Mouse (Mus musculus) heart, embryonic 11.5 days (tissue): ENCODE measurements around the gene Eefsec. TPM values are rescaled to one million over a fixed set of nuclear protein-coding genes. Genes with fewer than 3 reads are reported as not detected.

Experiments used
- ATAC-seq: fragments of 200-750 bp; cut with Nextera tagmentation; replicated peaks from 2 replicates; pipeline ENCODE4 v1.8.0; 2017; ENCODE audit warnings: moderate library complexity; ENCODE audit not compliant: insufficient number of reproducible peaks, low FRiP score, low TSS enrichment
- H3K27ac ChIP-seq: fragments of 300-500 bp; sonication (generic); 2 replicates; pipeline ENCODE4 v1.5.1; 2014; ENCODE audit warnings: mild to moderate bottlenecking, low read depth, low read length
- H3K27me3 ChIP-seq: fragments of 300-500 bp; sonication (generic); 2 replicates; pipeline ENCODE4 v1.6.1; 2014; ENCODE audit warnings: mild to moderate bottlenecking, low read length, mixed read lengths; ENCODE audit not compliant: control insufficient read depth, insufficient read depth
- H3K36me3 ChIP-seq: fragments of 300-500 bp; sonication (generic); 2 replicates; pipeline ENCODE4 v1.6.1; 2014; ENCODE audit warnings: mild to moderate bottlenecking, low read length, moderate library complexity, mixed read lengths; ENCODE audit not compliant: control insufficient read depth, insufficient read depth
- H3K4me1 ChIP-seq: fragments of 300-500 bp; sonication (generic); 2 replicates; pipeline ENCODE4 v1.6.1; 2014; ENCODE audit warnings: low read length; ENCODE audit not compliant: control insufficient read depth, insufficient read depth
- H3K4me2 ChIP-seq: fragments of 300-500 bp; sonication (generic); 2 replicates; pipeline ENCODE4 v1.6.1; 2014; ENCODE audit warnings: mild to moderate bottlenecking, moderate library complexity
- H3K4me3 ChIP-seq: fragments of 300-500 bp; sonication (generic); 2 replicates; pipeline ENCODE4 v1.5.1; 2014; ENCODE audit warnings: low read depth, low read length
- H3K9ac ChIP-seq: fragments of 300-500 bp; sonication (generic); 2 replicates; pipeline ENCODE4 v1.6.1; 2014; ENCODE audit warnings: mild to moderate bottlenecking, low read depth, low read length, moderate library complexity
- H3K9me3 ChIP-seq: fragments of 300-500 bp; sonication (generic); replicated peaks from 2 replicates; pipeline ENCODE4 v1.6.1; 2016; ENCODE audit warnings: low read length; ENCODE audit not compliant: control insufficient read depth
- WGBS: fragments of 180-500 bp; shearing (Covaris S2); extraction: QIAGEN DNeasy Blood & Tissue Kit; methylation state at CpG from one replicate; pipeline ENCODE4 v1.1.7; 2014; ENCODE audit not compliant: insufficient replicate concordance; 5-methylcytosine and 5-hydroxymethylcytosine counted together
- polyA plus RNA-seq: library from polyadenylated mRNA; unstranded; fragments of >200 nt; fragmentation: Nextera tagmentation; extraction: Ambion mirVana; gene quantifications from 2 replicates; pipeline ENCODE4 v1.2.1, GENCODE M21; 2014

Eefsec gene
- polyA plus RNA-seq, 1 experiment from 2014 or later: 29.1 TPM

DNA sequence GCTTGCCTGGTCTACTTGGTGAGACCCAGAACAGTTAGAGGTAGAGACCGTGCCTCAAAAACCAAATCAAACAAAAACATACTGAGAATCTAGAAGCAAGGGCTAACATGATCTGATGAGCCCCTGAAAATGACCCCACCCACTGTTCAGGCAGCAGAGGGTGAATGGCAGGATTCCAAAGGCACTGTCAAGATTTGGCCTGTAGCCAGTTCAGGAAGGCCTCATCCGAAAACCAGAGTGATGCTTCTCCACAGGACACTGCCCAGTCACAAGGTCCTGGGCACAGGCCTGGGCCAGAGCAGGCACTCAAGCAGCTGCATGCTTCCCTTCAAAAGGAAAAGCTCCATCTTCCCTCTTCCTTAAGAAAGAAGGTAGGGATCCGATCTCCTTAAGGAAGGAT lies 2.9 kb downstream of the Eefsec start:
- H3K36me3 ChIP-seq: no peaks in the 10 kb centered on the region
- H3K9me3 ChIP-seq: no peaks in the 10 kb centered on the region
- no peak overlapping the region for H3K27ac ChIP-seq
- 72% methylated on average over 3 of the region's 3 CpGs for WGBS
- no peak overlapping the region for H3K4me3 ChIP-seq
- no peaks in the 10 kb centered on the region for H3K27me3 ChIP-seq
- ATAC-seq: no peak
- H3K9ac ChIP-seq: no peak overlapping the region
- peaks cover 12% of the 10 kb centered on the region; the same call in 1 of the 2 replicates for H3K4me1 ChIP-seq
- H3K4me2 ChIP-seq: no peak overlapping the region

DNA sequence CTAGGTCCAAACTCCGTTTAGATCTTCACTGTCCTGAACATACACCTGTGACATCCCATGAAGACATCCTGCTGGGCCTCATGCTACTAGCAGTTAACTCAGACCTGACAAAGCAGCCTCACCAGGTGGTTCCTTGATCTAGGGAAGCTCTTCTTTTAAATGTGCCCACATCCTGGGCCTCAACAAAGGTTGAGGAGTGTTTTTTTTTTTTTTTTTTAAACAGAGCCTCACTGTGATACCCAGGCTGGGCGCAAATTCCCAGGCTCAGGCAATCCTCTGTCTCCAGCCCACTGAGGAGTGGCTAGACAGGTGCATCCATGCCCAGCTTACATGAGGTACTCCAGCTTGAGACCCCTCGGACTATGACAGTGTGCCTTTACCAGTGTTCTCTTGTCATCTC lies 3.8 kb downstream of the Eefsec start:
- H3K4me2 ChIP-seq: no peak overlapping the region
- no peak overlapping the region for H3K4me3 ChIP-seq
- H3K27me3 ChIP-seq: no peaks in the 10 kb centered on the region
- 77% methylated on average over 3 of the region's 3 CpGs for WGBS
- H3K9ac ChIP-seq: no peak overlapping the region
- H3K36me3 ChIP-seq: no peaks in the 10 kb centered on the region
- no peaks in the 10 kb centered on the region for H3K9me3 ChIP-seq
- peaks cover 12% of the 10 kb centered on the region; the same call in 1 of the 2 replicates for H3K4me1 ChIP-seq
- H3K27ac ChIP-seq: no peak overlapping the region
- no peak for ATAC-seq

DNA sequence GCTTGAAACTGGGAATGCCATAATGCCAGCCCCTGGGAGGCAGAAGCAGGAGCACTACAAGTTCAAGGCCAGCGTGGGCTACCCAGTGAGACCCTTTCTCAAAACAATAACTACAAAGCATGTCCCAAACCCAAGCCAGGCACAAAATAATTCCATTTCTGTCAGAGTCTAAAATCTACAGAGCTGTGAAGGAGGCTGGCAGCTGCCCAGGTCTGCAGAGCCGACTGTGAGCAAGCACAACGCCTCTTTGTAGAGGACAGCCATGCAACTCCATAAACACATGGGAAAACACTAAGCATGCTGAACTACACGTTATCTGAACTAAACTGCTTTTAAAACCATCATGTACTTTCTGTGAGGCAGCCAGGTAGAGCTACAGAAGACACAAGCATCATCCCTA lies 7.3 kb downstream of the Eefsec start:
- H3K36me3 ChIP-seq: no peaks in the 10 kb centered on the region
- H3K4me3 ChIP-seq: no peak overlapping the region
- H3K27ac ChIP-seq: no peak overlapping the region
- WGBS: 87% methylated on average over 4 of the region's 4 CpGs
- no peak overlapping the region for H3K9ac ChIP-seq
- peaks cover 12% of the 10 kb centered on the region; the same call in 1 of the 2 replicates for H3K4me1 ChIP-seq
- H3K9me3 ChIP-seq: no peaks in the 10 kb centered on the region
- no peaks in the 10 kb centered on the region for H3K27me3 ChIP-seq
- no peak for ATAC-seq
- no peak overlapping the region for H3K4me2 ChIP-seq

DNA sequence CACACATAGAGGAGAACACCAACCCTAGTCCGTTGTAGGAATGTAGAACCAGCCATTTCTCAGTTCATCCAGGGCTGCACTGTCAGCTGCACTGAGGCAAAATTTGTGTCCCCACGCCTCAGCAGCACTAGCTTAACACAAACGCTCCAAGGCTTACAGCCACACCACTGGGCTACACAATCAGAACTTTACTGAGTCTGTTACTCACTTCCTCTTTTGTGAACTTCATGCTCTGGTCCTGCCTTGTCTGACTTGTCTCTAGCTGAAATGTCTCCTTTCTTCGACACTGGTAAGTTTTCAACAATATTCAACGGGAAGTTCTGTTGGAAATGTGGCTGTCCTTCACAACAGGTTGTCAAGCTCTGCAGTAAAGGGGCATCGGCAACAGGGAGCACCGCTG lies 10.7 kb downstream of the Eefsec start:
- H3K9me3 ChIP-seq: no peaks in the 10 kb centered on the region
- H3K4me3 ChIP-seq: no peak overlapping the region
- no peak overlapping the region for H3K9ac ChIP-seq
- no peak overlapping the region for H3K27ac ChIP-seq
- no peaks in the 10 kb centered on the region for H3K36me3 ChIP-seq
- H3K27me3 ChIP-seq: no peaks in the 10 kb centered on the region
- H3K4me2 ChIP-seq: no peak overlapping the region
- 87% methylated on average over 7 of the region's 7 CpGs for WGBS
- no peak for ATAC-seq
- H3K4me1 ChIP-seq: peaks cover 10% of the 10 kb centered on the region; the same call in 1 of the 2 replicates

DNA sequence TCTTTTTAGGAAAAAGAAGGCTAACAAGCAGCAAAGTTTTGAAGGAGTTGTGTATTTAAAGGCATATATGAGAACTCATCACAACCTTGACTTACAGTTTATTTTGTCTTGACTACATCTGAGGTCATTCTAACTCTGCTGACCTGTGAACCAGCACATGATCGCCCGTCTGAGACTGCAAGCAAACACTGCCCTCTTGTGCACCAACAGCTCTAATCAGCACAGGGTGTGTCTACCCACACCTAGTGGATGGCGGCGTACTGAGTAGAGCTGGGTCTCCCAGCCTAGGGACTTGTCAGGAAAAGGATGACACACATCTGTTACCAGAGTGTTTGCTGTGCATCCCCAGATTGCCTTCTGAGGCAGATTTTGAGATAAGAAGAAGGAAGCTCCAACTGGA lies 15.1 kb downstream of the Eefsec start:
- no peak overlapping the region for H3K9ac ChIP-seq
- no peaks in the 10 kb centered on the region for H3K36me3 ChIP-seq
- no peak overlapping the region for H3K4me2 ChIP-seq
- no peaks in the 10 kb centered on the region for H3K27me3 ChIP-seq
- no peak overlapping the region for H3K4me3 ChIP-seq
- no peak overlapping the region for H3K27ac ChIP-seq
- 8% methylated on average over 4 of the region's 4 CpGs for WGBS
- H3K9me3 ChIP-seq: no peaks in the 10 kb centered on the region
- no peaks in the 10 kb centered on the region for H3K4me1 ChIP-seq
- peak; percentile 52; the same call in 1 of the 2 replicates for ATAC-seq

DNA sequence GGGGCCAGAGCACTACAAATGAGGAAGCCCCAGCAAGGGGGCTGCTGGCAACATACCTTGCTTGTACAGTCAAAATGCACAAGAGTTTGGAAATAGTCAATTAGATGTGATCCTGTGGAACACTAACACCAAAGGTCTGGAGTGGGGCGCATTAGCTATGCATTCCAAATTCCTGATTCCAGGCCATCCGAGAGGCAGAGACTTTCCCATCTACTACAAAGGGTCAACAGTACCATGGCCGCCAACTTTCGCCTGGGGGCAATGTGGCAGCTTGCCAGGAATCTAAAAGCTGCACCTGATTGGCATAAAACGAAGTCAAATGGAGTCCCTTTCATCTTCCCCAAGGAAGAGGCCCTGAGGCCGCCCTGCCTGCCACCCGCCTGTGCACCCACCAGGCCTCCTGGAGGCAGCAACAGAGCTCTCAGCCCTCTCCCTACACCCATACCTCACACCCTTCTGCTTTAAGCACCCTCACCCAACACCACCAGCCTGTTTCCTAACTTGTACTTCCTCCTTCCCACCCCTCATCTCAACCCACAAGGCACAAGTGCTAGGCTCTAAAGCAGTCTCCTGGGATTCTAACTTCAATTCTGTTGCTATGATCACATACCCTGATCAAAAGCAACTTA lies 30.1 kb downstream of the Eefsec start:
- no peaks in the 10 kb centered on the region for H3K9me3 ChIP-seq
- 0 out of 2 replicates have a peak, but pooled peaks cover 3% of the 10 kb centered on the region for H3K4me1 ChIP-seq
- no peak overlapping the region for H3K4me2 ChIP-seq
- no peak overlapping the region for H3K4me3 ChIP-seq
- no peak for ATAC-seq
- no peaks in the 10 kb centered on the region for H3K27me3 ChIP-seq
- no peaks in the 10 kb centered on the region for H3K36me3 ChIP-seq
- no peak overlapping the region for H3K27ac ChIP-seq
- WGBS: 80% methylated on average over 7 of the region's 7 CpGs
- no peak overlapping the region for H3K9ac ChIP-seq

DNA sequence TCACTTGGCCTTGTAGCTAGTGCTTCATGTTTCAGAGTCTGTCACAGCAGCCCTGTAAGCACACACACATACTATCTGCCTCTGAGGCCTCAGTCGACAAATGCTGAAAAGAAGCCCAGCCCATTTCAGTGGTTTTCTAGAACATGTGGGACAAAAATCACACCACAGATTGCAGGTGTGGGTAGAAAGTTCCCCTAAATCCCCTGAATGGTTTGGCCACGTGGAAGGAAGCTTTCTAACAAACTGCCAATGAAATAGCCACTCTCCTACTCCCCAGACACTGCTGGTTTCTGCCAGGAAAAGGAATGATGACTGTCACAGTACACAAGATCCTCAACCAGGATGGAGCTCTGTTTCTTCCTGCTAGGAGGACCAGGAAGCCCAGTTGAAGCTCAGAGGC lies 33.7 kb downstream of the Eefsec start:
- ATAC-seq: no peak
- 0 out of 2 replicates have a peak, but pooled peaks cover 3% of the 10 kb centered on the region for H3K4me1 ChIP-seq
- no peaks in the 10 kb centered on the region for H3K36me3 ChIP-seq
- WGBS: 67% methylated on average over 2 of the region's 2 CpGs
- H3K9me3 ChIP-seq: no peaks in the 10 kb centered on the region
- no peak overlapping the region for H3K4me3 ChIP-seq
- no peak overlapping the region for H3K9ac ChIP-seq
- no peak overlapping the region for H3K4me2 ChIP-seq
- H3K27me3 ChIP-seq: no peaks in the 10 kb centered on the region
- no peak overlapping the region for H3K27ac ChIP-seq

DNA sequence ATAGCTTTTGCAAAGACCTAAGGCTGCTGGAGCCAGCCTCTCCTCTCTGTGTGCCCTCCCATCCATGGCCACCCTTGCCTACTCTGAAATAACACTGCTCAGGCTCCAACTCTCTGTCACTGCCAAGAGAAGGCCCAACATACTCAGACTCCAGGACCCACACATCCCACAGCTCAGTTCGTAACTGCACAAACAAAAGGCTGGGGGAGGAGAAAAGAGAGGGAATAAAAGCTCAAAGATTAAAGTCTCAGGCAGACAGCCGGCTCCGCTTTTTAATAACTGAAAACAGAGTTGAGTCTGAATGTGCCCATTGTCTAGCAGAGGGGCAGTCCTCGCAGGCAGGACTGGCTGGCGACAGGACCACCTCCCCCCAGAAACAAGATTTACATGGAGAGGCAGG lies 36.8 kb downstream of the Eefsec start:
- H3K27me3 ChIP-seq: no peaks in the 10 kb centered on the region
- WGBS: 63% methylated on average over 5 of the region's 5 CpGs
- ATAC-seq: no peak
- H3K27ac ChIP-seq: peak overlapping the region; percentile 24; the same call in 1 of the 2 replicates
- H3K9me3 ChIP-seq: no peaks in the 10 kb centered on the region
- H3K4me3 ChIP-seq: no peak overlapping the region
- 0 out of 2 replicates have a peak, but pooled peaks cover 3% of the 10 kb centered on the region for H3K4me1 ChIP-seq
- no peak overlapping the region for H3K9ac ChIP-seq
- no peak overlapping the region for H3K4me2 ChIP-seq
- H3K36me3 ChIP-seq: no peaks in the 10 kb centered on the region

DNA sequence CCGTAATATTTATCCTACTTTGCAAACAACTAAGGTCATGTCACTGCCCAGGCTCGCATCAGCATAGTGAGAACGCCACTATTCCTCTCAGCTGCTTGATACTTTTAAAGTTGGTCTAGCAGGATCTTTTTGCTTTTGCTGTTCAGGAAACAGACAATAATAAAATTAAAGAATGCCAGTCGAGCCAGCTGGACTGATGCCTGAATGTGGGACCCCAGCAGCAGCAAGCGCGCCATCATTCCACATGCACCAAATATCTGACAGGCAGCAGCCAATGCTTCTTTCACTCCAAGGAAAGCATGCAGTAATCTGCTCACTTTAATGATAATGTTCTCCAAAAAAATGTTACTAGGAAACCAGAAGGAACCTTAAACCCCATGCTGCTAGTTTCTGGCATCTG lies 45.9 kb downstream of the Eefsec start:
- WGBS: 81% methylated on average over 6 of the region's 6 CpGs
- Histone ChIP-seq H3K9me3 (no peaks in the 10 kb centered on the region), H3K27me3 (no peaks in the 10 kb centered on the region), H3K27ac (no peak overlapping the region), H3K4me3 (no peak overlapping the region), H3K4me1 (no peaks in the 10 kb centered on the region), H3K9ac (no peak overlapping the region), H3K4me2 (no peak overlapping the region), H3K36me3 (no peaks in the 10 kb centered on the region)
- no peak for ATAC-seq
